Mouse (Mus musculus) ES-Bruce4 (cell line): ENCODE results near the gene Numbl.

ENCODE experiments used
- CTCF ChIP-seq: IDR thresholded peaks from one replicate; pipeline ENCODE4 v1.8.1; 2011; ENCODE audit warnings: low read depth, low read length
- EP300 ChIP-seq: IDR thresholded peaks from 2 replicates; pipeline ENCODE4 v1.6.1; 2011; ENCODE audit warnings: low read depth, low read length; ENCODE audit not compliant: insufficient read depth
- POLR2A ChIP-seq: IDR thresholded peaks from one replicate; pipeline ENCODE4 v1.8.1; 2011; ENCODE audit warnings: low read length; ENCODE audit not compliant: insufficient read depth

DNA sequence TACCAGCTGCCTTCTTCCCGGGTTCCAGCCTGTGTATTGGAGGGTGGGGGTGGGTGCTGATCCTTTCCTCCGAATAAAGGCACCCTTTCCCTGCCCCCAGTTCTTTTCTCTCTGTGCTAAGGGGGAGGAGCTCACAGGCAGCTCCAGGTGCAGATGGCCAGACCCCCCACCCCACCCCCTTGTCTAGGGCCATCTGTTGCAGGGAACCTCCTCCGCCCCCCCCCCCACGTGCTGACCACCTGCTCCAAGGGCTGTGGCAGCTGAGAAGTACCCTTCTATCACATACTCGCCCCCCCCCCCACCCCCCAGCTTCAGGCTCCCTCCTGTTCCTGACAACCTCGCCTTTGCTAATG lies 405 bp upstream of the Numbl start:
- TF ChIP-seq CTCF (no peak), EP300 (peak; percentile 80), POLR2A (no peak)
